Mouse (Mus musculus) neutrophil, adult 5-6 weeks (primary cell): ENCODE measurements around the gene Cdc42ep4. TPM values are rescaled to one million over a fixed set of nuclear protein-coding genes. Genes with fewer than 3 reads are reported as not detected.
A peak's percentile ranks its signal among the peaks of the same experiment; 100 is the strongest.

Experiments
- ATAC-seq: fragments of 151-379, 151-347 bp; 2 replicates; pipeline ENCODE4 v1.8.0; 2017; ENCODE audit warnings: mild to moderate bottlenecking, moderate TSS enrichment; ENCODE audit not compliant: insufficient number of reproducible peaks, poor library complexity, low FRiP score, severe bottlenecking; ENCODE audit errors: extremely low read depth
- total RNA-seq: library from RNA; stranded (forward); fragments of 200-1000 nt; gene quantifications from 2 replicates; pipeline ENCODE4 v1.2.3, GENCODE M21; 2017

The Cdc42ep4 gene
- total RNA-seq, 1 experiment from 2014 or later = 14.5 TPM

DNA sequence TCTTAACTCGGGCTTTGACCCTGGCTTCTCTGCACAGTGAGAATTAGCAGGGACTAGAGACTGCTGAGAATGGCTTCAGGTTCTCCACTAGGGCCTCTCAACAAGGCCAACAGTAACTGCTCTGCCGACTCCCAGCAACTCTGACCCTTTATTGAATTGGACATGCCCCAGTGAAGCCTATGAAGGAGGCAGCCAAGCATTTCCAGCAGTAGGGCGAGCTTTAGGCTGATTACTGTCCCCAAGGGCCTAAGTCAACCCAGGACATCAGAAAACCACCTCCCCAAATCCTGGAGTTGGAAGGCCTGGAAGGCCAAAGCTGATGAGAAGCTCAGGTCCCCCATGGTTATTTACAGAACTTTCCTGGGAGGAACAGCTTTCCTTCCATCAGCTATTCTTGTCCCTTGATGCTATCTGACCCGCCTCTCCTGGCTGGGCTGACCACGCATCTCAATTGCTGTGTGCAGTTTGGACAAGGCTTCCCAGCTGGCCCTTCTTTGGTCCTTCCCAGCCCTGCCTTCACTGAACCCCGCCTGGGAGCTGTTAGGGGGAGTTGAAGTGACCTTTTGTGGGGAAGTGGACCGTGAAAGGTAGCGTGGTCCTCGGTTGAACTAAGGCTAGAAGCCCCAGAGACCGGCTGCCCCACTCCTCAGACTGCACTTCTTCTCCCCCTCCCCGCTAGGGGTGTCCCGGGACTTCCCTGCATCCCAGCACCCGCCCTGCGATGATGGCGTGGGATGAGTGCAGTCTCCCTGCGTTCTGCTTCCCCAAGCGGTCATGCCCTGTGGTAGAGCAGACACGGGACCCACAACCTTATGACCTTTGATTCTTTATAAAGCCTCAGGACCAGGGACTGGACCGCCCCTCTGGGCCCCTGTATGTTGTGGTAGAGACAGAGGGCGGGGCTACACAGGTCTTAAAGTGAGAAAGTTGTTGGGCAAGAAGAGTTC, 27.3 kb upstream of the Cdc42ep4 start:
- ATAC-seq = no peak

DNA sequence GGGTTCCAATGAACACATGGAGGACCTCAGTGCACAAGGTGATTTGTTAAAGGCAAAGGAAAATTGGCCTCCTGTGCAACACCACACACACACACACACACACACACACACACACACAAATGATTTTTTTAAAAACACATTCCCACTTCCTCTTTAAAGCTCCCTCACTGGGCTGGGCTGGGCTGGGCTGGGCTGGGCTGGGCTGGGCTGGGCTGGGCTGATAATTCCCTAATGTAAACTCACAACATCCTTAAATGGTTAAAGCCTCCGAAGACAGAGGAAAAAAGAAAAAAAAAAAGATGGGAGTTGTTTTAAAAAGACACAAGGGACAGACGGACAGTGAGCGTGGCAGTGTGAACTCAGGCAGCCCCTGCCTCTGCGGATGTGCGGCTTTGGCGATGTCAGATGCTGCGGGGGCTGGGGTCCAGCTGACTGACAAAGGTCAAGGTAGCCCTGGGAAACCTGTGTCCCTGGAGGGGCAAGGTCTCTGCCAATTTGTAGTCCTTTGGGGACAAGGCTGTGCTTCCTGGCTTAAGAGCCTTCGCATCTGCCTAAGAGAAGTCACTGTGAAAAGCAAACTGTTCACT, 26.3 kb upstream of the Cdc42ep4 start:
- no peak for ATAC-seq

DNA sequence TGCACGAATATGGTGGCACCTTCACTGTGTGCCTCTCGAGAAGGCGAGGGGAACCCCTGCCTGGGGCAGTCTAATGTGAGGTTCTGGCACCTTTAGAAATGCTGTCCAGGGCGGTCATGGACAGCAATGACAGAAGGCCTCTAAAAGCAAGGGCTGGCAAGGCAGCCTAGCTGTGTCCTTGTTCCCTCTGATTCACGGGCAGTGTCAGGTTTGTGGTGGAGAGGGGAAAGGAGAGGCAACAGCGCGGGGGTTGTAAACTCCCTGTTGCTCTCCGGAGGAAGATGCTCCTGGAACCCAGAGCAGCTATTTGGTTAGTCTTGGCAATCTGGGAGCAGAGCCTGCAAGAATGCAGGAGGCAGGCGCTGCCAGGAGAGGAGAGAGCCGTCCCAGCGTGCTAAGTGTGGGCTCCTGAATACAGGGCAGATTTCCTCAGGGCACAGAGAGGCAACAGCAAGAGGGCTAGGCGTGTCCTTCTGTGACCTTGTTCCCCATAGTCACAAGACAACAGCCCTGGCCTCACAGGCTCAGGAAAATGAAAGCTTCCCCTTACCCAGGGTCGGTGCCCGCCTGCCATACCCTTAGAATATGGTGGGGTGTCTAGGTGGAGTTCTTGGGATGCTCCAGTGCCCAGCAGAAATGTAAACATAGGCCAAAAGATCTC, 25.3 kb upstream of the Cdc42ep4 start:
- ATAC-seq = 0 out of 2 replicates have a peak, but pooled peaks have one; percentile 18

GRCm38 (mm10) chr11:113774773-113775172, 23.1 kb upstream of the Cdc42ep4 start:
- no peak for ATAC-seq

DNA sequence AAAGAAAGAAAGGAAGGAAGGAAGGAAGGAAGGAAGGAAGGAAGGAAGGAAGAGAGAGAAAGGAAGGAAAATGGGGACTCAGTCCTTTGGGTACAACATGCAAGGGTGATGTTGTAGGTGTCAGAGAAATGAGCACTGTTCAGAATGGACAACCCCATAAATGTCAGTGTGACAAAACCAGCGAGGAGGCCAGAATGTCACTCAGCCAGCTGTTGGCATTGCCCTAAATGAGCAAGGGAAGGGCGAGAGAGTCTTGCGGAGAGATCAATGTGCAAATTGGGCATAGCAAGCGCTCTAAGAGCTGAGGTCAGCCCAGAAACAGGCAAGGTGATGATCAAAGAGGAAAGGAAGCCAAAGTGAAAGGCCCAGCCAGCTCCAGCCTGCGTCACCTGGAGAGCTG, 21.5 kb upstream of the Cdc42ep4 start:
- no peak for ATAC-seq

DNA sequence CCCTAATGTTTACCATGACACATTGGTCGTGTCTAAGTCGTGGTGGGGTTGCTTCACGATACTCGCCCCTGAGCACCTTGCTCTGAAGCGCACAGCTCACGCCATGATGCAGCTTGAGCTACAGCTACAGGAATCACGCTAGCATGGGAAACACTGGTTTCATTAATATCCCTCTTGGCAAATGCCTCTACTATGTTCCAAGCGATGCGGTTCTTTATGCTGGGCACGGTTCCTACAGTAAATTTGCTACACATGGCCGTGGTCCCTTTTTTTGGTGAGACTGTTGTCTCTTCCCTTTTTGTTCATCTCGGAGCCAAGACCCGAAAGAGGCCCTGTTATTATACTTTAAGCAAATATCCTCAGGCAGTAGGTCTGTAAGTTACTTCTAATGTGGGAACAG, 19.5 kb upstream of the Cdc42ep4 start:
- no peak for ATAC-seq

- ATAC-seq = no peak
Measured at GRCm38 (mm10) chr11:113768356-113768755, 16.7 kb upstream of the Cdc42ep4 start.

- no peak for ATAC-seq
Measured at GRCm38 (mm10) chr11:113767285-113767684, 15.6 kb upstream of the Cdc42ep4 start.

DNA sequence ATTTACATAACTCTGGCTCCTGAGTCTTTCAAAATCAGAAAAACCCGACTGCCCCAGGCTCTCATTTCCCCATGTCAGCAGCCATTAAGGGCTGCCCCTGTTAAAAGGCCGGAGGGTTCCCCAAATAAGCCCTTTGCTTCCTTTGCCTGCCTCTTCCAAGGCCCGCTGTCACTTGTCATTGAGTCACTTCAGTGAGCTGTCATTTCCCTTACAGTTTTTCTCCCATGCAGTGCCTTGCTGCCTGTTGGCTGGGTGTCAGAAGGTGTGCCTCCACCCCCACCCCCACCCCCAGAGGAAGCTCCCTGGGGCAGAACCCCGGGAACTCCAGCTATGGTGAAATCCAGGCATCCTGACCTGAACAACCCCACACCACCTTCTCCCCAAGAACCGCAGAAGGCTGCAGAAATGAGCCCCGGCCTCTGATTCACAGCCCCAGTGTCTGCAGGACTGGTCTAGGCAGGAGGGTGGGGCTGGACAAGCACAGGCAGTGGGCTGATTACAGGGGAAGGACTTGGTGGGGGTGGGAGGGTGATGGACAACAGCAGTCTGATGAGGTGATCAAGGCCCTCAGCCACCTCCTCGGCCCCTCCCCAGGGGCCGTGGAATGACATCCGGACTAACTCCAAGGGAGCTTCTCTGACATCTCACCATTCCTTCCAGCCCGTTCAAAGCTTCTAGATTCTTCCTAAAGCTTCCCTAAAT, 14.8 kb upstream of the Cdc42ep4 start:
- ATAC-seq = no peak; the same call in 1 of the 2 replicates

- ATAC-seq = no peak
Measured at GRCm38 (mm10) chr11:113764132-113764849, 12.6 kb upstream of the Cdc42ep4 start.

- no peak for ATAC-seq
Measured at GRCm38 (mm10) chr11:113763449-113763848, 11.8 kb upstream of the Cdc42ep4 start.

DNA sequence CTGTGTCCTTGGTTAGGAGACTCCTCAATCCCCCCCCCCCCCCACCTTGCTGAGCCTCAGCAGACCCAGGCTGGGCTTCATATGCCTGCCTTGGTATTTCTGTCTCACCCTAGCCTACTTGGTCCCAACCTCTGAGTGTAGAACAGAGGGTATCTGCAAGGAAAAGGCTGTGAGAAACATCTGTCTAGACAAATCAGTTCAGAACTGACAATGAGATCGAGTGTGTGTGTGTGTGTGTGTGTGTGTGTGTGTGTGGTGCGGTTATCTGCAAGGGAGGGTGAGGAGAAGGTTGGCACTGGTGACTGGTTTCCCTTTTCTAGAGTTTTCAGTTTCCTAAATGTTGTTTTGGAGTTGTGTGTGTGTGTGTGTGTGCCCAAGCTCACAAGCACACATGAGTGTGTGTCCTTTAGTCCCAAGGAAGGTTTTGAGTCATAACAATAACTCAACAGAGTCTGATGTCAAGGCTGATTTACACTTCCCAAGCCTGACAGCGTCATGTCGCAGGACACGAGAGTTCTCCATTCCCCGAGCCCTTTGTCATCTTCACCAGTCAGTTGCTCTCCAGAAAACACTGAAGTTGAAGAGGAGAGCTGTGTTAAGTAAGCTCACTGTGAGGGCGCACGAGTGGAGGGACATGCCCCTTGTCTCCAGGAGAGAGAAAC, 10.6 kb upstream of the Cdc42ep4 start:
- no peak for ATAC-seq

DNA sequence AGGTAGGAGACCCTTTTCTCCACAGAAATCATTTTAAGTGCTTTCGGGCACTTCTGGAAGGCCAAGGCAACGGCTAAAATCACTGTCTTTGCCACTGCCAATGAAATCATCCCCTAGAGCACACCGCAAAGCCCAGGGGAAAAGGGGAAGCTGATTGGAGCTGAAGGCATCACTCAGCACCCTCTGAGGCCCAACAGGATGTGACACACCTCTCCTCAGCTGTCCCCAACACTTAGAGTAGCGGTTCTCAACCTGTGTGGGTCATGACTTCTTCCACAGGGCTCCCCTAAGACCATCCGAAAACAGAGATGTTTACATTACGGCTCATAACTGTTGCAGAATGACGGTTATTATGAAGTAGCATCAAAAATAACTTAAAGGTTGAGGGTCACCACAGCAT, 10.0 kb upstream of the Cdc42ep4 start:
- ATAC-seq = peak; percentile 88

DNA sequence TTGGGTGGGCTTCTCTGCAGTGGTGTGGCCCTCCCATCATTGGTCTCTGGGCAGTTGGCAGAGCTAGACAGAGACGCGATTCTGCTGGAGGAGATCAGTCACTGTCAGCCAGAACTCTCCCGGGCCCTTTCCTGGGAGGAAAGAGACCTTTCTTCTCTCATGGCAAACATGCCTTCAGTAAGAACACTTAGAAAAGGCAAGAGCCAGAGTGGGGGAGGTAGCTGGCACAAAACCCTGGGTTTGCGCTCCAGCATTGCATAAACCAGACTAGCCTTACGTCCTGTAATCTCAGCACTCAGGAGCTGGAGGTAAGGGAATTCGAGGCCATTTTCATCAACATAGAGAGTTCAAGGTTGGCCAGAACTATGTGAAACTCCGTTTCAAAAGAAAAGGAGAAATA, 8.8 kb upstream of the Cdc42ep4 start:
- ATAC-seq = no peak

DNA sequence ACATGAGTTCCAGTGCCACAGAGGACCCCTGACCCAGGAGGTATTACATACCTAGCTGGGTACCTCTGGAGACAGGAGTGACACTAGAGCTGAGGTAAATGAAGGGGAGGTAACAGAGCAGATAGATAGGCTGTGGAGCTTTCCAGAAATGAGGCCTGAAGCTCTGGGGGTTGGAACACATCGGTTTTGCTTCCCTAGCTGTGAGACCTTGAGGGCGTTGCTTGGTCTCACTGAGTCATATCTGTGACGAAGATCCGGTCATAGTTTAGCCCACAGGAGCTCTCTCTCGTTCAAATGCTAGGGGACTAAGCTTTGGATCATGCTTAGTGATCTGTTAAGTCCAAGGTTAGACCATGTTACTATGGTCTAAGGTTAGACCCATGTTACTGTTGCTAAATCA, 7.2 kb upstream of the Cdc42ep4 start:
- no peak for ATAC-seq

- ATAC-seq = no peak
Measured at GRCm38 (mm10) chr11:113756578-113756977, 4.9 kb upstream of the Cdc42ep4 start.

GRCm38 (mm10) chr11:113755878-113756277, 4.2 kb upstream of the Cdc42ep4 start:
- ATAC-seq = no peak

- ATAC-seq = no peak
Measured at GRCm38 (mm10) chr11:113754845-113755244, 3.2 kb upstream of the Cdc42ep4 start.
